Mouse (Mus musculus) v-Abl transformed pro-B cells (cell line): ENCODE results near the gene Foxo1.

ENCODE experiments used
- in situ Hi-C, 2 experiments: fragments of 400-800 bp; cut with MboI; formaldehyde crosslinking; loops; one replicate each; pipeline ENCODE4 v1.15.1; 2025; ENCODE audit not compliant: unreplicated experiment in 2 of 2

Gene Foxo1

GRCm38 (mm10) chr3:52267652-52268486 is at the start of gene Foxo1:
TSS of gene Foxo1 (plus strand) at chr3:52268336.
- in situ Hi-C loops, result loop anchor here (5.0 to 25.0 kb wide), 5 partner anchors 74 to 1019 kb away; no protein-coding TSS in a partner anchor

GRCm38 (mm10) chr3:52218864-52219263 is 49.3 kb upstream of the Foxo1 start:
- in situ Hi-C loops, result no loop called here

GRCm38 (mm10) chr3:52221082-52221481 is 47.1 kb upstream of the Foxo1 start:
- in situ Hi-C loops, result no loop called here

- in situ Hi-C loops, result no loop called here
These were observed 46.2 kb upstream of the Foxo1 start for GRCm38 (mm10) chr3:52221931-52222330.

- in situ Hi-C loops, result loop anchor here (5.0 to 25.0 kb wide), 2 partner anchors 39 to 999 kb away; no protein-coding TSS in a partner anchor
These were observed 31.6 kb upstream of the Foxo1 start for GRCm38 (mm10) chr3:52236488-52236887.

- in situ Hi-C loops, result loop anchor here (5.0 to 25.0 kb wide), 2 partner anchors 40 to 1000 kb away; no protein-coding TSS in a partner anchor
These were observed 31.0 kb upstream of the Foxo1 start for GRCm38 (mm10) chr3:52237136-52237535.

GRCm38 (mm10) chr3:52241062-52241461 is 27.1 kb upstream of the Foxo1 start:
- in situ Hi-C loops, result loop anchor here (5.0 to 25.0 kb wide), 9 partner anchors 589 to 1266 kb away; partner anchors contain the start of gene Rab33b (in 1 of the 2)

GRCm38 (mm10) chr3:52242457-52243105 is 25.6 kb upstream of the Foxo1 start:
- in situ Hi-C loops, result loop anchor here (5.0 to 25.0 kb wide), 9 partner anchors 590 to 1265 kb away; partner anchors contain the start of gene Rab33b (in 1 of the 2)

- in situ Hi-C loops, result loop anchor here (5.0 to 25.0 kb wide), 9 partner anchors 591 to 1264 kb away; partner anchors contain the start of gene Rab33b (in 1 of the 2)
These were observed 24.7 kb upstream of the Foxo1 start for GRCm38 (mm10) chr3:52243271-52244021.

- in situ Hi-C loops, result loop anchor here (5.0 to 25.0 kb wide), 4 partner anchors 761 to 1261 kb away; partner anchors contain the start of gene Rab33b (in 1 of the 2)
These were observed 21.9 kb upstream of the Foxo1 start for GRCm38 (mm10) chr3:52245996-52246830.

GRCm38 (mm10) chr3:52251184-52251583 is 17.0 kb upstream of the Foxo1 start:
- in situ Hi-C loops, result loop anchor here (10.0 to 25.0 kb wide), 2 partner anchors 1036 to 1204 kb away; no protein-coding TSS in a partner anchor

- in situ Hi-C loops, result loop anchor here (10.0 to 25.0 kb wide), 2 partner anchors 1033 to 1201 kb away; no protein-coding TSS in a partner anchor
These were observed 14.3 kb upstream of the Foxo1 start for GRCm38 (mm10) chr3:52253656-52254461.

GRCm38 (mm10) chr3:52254496-52254895 is 13.6 kb upstream of the Foxo1 start:
- in situ Hi-C loops, result loop anchor here (10.0 to 25.0 kb wide), 2 partner anchors 1033 to 1200 kb away; no protein-coding TSS in a partner anchor

GRCm38 (mm10) chr3:52257782-52258441 is 10.2 kb upstream of the Foxo1 start:
- in situ Hi-C loops, result loop anchor here (5.0 to 25.0 kb wide), 4 partner anchors 719 to 1197 kb away; no protein-coding TSS in a partner anchor

GRCm38 (mm10) chr3:52258532-52258931 is 9.6 kb upstream of the Foxo1 start:
- in situ Hi-C loops, result loop anchor here (5.0 to 25.0 kb wide), 4 partner anchors 719 to 1196 kb away; no protein-coding TSS in a partner anchor

- in situ Hi-C loops, result loop anchor here (5.0 to 25.0 kb wide), 7 partner anchors 180 to 1025 kb away; no protein-coding TSS in a partner anchor
These were observed 5.5 kb upstream of the Foxo1 start for GRCm38 (mm10) chr3:52262431-52263161.

GRCm38 (mm10) chr3:52264354-52264753 is 3.8 kb upstream of the Foxo1 start:
- in situ Hi-C loops, result loop anchor here (5.0 to 25.0 kb wide), 7 partner anchors 178 to 1023 kb away; no protein-coding TSS in a partner anchor
